Mouse (Mus musculus) kidney, embryonic 16.5 days (tissue): ENCODE data around the gene Foxd1. TPM values are rescaled to one million over a fixed set of nuclear protein-coding genes. Genes with fewer than 3 reads are reported as not detected.

Source experiments
- ATAC-seq: fragments of 200-750 bp; cut with Nextera tagmentation; 2 replicates; pipeline ENCODE4 v1.8.0; 2017; ENCODE audit warnings: moderate TSS enrichment; ENCODE audit not compliant: low FRiP score, low TSS enrichment
- H3K27ac ChIP-seq: fragments of 300-500 bp; sonication (generic); 2 replicates; pipeline ENCODE4 v1.5.1; 2014; ENCODE audit warnings: low read length
- H3K27me3 ChIP-seq: fragments of 300-500 bp; sonication (generic); 2 replicates; pipeline ENCODE4 v1.6.1; 2014; ENCODE audit warnings: low read length, control low read depth, mixed read lengths; ENCODE audit not compliant: insufficient read depth
- H3K36me3 ChIP-seq: fragments of 300-500 bp; sonication (generic); 2 replicates; pipeline ENCODE4 v1.6.1; 2014; ENCODE audit warnings: low read length, control low read depth, mixed read lengths; ENCODE audit not compliant: insufficient read depth
- H3K4me1 ChIP-seq: fragments of 300-500 bp; sonication (generic); 2 replicates; pipeline ENCODE4 v1.6.1; 2014; ENCODE audit warnings: low read length, control low read depth, mixed read lengths; ENCODE audit not compliant: insufficient read depth
- H3K4me2 ChIP-seq: fragments of 300-500 bp; sonication (generic); replicated peaks from 2 replicates; pipeline ENCODE4 v1.6.1; 2014; ENCODE audit warnings: low read depth, low read length
- H3K4me3 ChIP-seq: fragments of 300-500 bp; sonication (generic); 2 replicates; pipeline ENCODE4 v1.5.1; 2014; ENCODE audit warnings: mild to moderate bottlenecking, low read length
- H3K9ac ChIP-seq: fragments of 300-500 bp; sonication (generic); replicated peaks from 2 replicates; pipeline ENCODE4 v1.6.1; 2014; ENCODE audit warnings: low read length
- H3K9me3 ChIP-seq: fragments of 300-500 bp; sonication (generic); 2 replicates; pipeline ENCODE4 v1.6.1; 2016; ENCODE audit warnings: low read length, control low read depth
- WGBS: fragments of 180-500 bp; shearing (Covaris S2); extraction: QIAGEN DNeasy Blood & Tissue Kit; methylation state at CpG from one replicate; pipeline ENCODE4 v1.1.7; 2014; 5-methylcytosine and 5-hydroxymethylcytosine counted together
- polyA plus RNA-seq: library from polyadenylated mRNA; unstranded; fragments of >200 nt; fragmentation: Nextera tagmentation; extraction: Ambion mirVana; gene quantifications from 2 replicates; pipeline ENCODE4 v1.2.1, GENCODE M21; 2015

Gene Foxd1
- polyA plus RNA-seq, 1 experiment from 2014 or later, result 2.5 TPM

DNA sequence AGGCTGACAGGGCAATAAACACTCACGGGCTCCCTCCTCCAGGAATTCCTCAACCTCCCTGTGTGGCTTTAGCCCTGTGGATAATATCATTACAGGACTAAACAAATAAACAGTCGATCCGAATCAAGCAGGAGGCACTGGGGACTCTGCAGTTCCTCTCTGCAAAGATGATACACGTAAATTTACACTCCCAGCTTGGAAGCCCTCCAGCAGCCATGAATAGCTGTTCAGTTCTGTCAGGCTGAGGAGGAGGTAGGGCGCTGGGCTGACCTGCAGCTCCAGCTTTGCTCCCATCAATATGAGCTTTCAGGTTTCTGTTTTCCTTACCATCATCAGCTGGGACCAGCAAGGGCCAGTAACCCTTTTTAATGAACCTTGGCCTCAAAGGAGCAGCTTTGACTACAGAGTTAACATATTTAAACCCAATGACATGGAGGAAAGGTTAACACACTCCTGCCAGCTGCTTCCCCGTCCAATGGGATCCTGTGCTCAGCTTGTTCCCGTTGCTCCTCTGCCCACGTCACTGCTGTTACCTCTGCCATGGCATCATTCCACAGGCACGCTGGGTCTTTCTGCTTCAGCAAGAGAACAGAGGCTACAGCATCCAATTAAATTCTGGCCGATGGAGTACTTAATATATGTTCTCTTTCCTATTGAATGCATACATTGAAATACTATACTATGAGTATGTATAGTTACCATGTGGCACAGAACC is 39.5 kb downstream of the Foxd1 start:
- peaks cover 4% of the 10 kb centered on the region; the same call in 1 of the 2 replicates for H3K9me3 ChIP-seq
- H3K4me3 ChIP-seq, result no peak overlapping the region
- ATAC-seq, result peak; percentile 33; the same call in 1 of the 2 replicates
- H3K27me3 ChIP-seq, result peaks cover 43% of the 10 kb centered on the region
- 0 out of 2 replicates have a peak overlapping the region, but pooled peaks have one; percentile 11 for H3K4me2 ChIP-seq
- H3K27ac ChIP-seq, result peak overlapping the region; percentile 80
- peaks cover 35% of the 10 kb centered on the region for H3K4me1 ChIP-seq
- no peak overlapping the region for H3K9ac ChIP-seq
- WGBS, result 9% methylated on average over 10 of the region's 10 CpGs
- H3K36me3 ChIP-seq, result no peaks in the 10 kb centered on the region

Other genes with a start within 250 kb of the Foxd1 start
- 45.1 and 51.2 TPM in 2 replicates for gene Arhgef28, start 147.8 kb upstream of the Foxd1 start, polyA plus RNA-seq
- 36.8 and 38.4 TPM in 2 replicates for gene Utp15, start 91.2 kb upstream of the Foxd1 start, polyA plus RNA-seq
- 15.0 and 15.7 TPM in 2 replicates for gene Ankra2, start 91.2 kb upstream of the Foxd1 start, polyA plus RNA-seq
- gene Gm21976, start 74.4 kb upstream of the Foxd1 start, polyA plus RNA-seq, result not detected in 2 replicates
- gene Btf3, start 37.2 kb upstream of the Foxd1 start, polyA plus RNA-seq, result 603 and 613 TPM in 2 replicates
- 1.8 and 2.5 TPM in 2 replicates for gene Gm10320, start 137.8 kb downstream of the Foxd1 start, polyA plus RNA-seq